Mouse (Mus musculus): ENCODE data around the gene Pcp4. TPM values are rescaled to one million over a fixed set of nuclear protein-coding genes. Genes with fewer than 3 reads are reported as not detected.
A peak's percentile ranks its signal among the peaks of the same experiment; 100 is the strongest.

Pcp4 gene
- polyA plus RNA-seq (2015; fragmentation: Nextera tagmentation; extraction: Ambion mirVana) = 73.3 and 83.8 TPM in 2 replicates

GRCm38 (mm10) chr16:96467445-96467844 is at the start of gene Pcp4:
Gene Pcp4 (plus strand): TSS chr16:96467606.
- Histone ChIP-seq H3K27ac (ENCODE audit: low read length) (no peak within 1 kb of the TSS), H3K9me3 (ENCODE audit: low read length) (no peaks in the 10 kb centered on the region), H3K36me3 (ENCODE audit: insufficient read depth, low read length) (no peaks in the 10 kb centered on the region), H3K27me3 (ENCODE audit: insufficient read depth, low read length) (peaks cover 4% of the 10 kb centered on the region; the same call in 1 of the 2 replicates), H3K9ac (replicated peaks; ENCODE audit: low read length) (no peak within 1 kb of the TSS), H3K4me2 (replicated peaks; ENCODE audit: low read depth, low read length) (peak within 1 kb of the TSS; percentile 28; the same call in 1 of the 2 replicates), H3K4me1 (ENCODE audit: insufficient read depth, low read length) (peaks cover 14% of the 10 kb centered on the region), H3K4me3 (ENCODE audit: low read length) (peak within 1 kb of the TSS; percentile 20)
- WGBS = 14% methylated on average over 8 of the region's 8 CpGs
- ATAC-seq (ENCODE audit: low FRiP score, low TSS enrichment) = peak; percentile 75

- Histone ChIP-seq H3K9me3 (ENCODE audit: low read length) (no peaks in the 10 kb centered on the region), H3K9ac (replicated peaks; ENCODE audit: low read length) (no peak overlapping the region), H3K27ac (ENCODE audit: low read length) (no peak overlapping the region), H3K4me1 (ENCODE audit: insufficient read depth, low read length) (no peaks in the 10 kb centered on the region), H3K36me3 (ENCODE audit: insufficient read depth, low read length) (peaks cover 3% of the 10 kb centered on the region; the same call in 1 of the 2 replicates), H3K27me3 (ENCODE audit: insufficient read depth, low read length) (no peaks in the 10 kb centered on the region), H3K4me3 (ENCODE audit: low read length) (no peak overlapping the region), H3K4me2 (replicated peaks; ENCODE audit: low read depth, low read length) (no peak overlapping the region)
- no peak for ATAC-seq (ENCODE audit: low FRiP score, low TSS enrichment)
- 96% methylated on average over 2 of the region's 2 CpGs for WGBS
Measured at GRCm38 (mm10) chr16:96425044-96425443, 42.4 kb upstream of the Pcp4 start.

- Histone ChIP-seq H3K36me3 (ENCODE audit: insufficient read depth, low read length) (no peaks in the 10 kb centered on the region), H3K27ac (ENCODE audit: low read length) (no peak overlapping the region), H3K9me3 (ENCODE audit: low read length) (no peaks in the 10 kb centered on the region), H3K9ac (replicated peaks; ENCODE audit: low read length) (no peak overlapping the region), H3K4me1 (ENCODE audit: insufficient read depth, low read length) (no peaks in the 10 kb centered on the region), H3K27me3 (ENCODE audit: insufficient read depth, low read length) (no peaks in the 10 kb centered on the region), H3K4me3 (ENCODE audit: low read length) (no peak overlapping the region), H3K4me2 (replicated peaks; ENCODE audit: low read depth, low read length) (no peak overlapping the region)
- 89% methylated on average over 7 of the region's 7 CpGs for WGBS
- ATAC-seq (ENCODE audit: low FRiP score, low TSS enrichment) = no peak
Measured at GRCm38 (mm10) chr16:96426671-96427070, 40.7 kb upstream of the Pcp4 start.

GRCm38 (mm10) chr16:96429046-96429445 is 38.4 kb upstream of the Pcp4 start:
- H3K27me3 ChIP-seq (ENCODE audit: insufficient read depth, low read length) = no peaks in the 10 kb centered on the region
- no peak overlapping the region for H3K4me3 ChIP-seq (ENCODE audit: low read length)
- WGBS = 73% methylated on average over 3 of the region's 3 CpGs
- H3K27ac ChIP-seq (ENCODE audit: low read length) = no peak overlapping the region
- no peak overlapping the region for H3K4me2 ChIP-seq (replicated peaks; ENCODE audit: low read depth, low read length)
- H3K9ac ChIP-seq (replicated peaks; ENCODE audit: low read length) = no peak overlapping the region
- no peaks in the 10 kb centered on the region for H3K36me3 ChIP-seq (ENCODE audit: insufficient read depth, low read length)
- no peaks in the 10 kb centered on the region for H3K9me3 ChIP-seq (ENCODE audit: low read length)
- no peaks in the 10 kb centered on the region for H3K4me1 ChIP-seq (ENCODE audit: insufficient read depth, low read length)
- ATAC-seq (ENCODE audit: low FRiP score, low TSS enrichment) = no peak

- Histone ChIP-seq H3K9ac (replicated peaks; ENCODE audit: low read length) (no peak overlapping the region), H3K27me3 (ENCODE audit: insufficient read depth, low read length) (no peaks in the 10 kb centered on the region), H3K27ac (ENCODE audit: low read length) (no peak overlapping the region), H3K4me3 (ENCODE audit: low read length) (no peak overlapping the region), H3K36me3 (ENCODE audit: insufficient read depth, low read length) (no peaks in the 10 kb centered on the region), H3K9me3 (ENCODE audit: low read length) (no peaks in the 10 kb centered on the region), H3K4me1 (ENCODE audit: insufficient read depth, low read length) (no peaks in the 10 kb centered on the region), H3K4me2 (replicated peaks; ENCODE audit: low read depth, low read length) (no peak overlapping the region)
- no peak for ATAC-seq (ENCODE audit: low FRiP score, low TSS enrichment)
- WGBS = 85% methylated on average over 10 of the region's 10 CpGs
Measured at GRCm38 (mm10) chr16:96433266-96433665, 34.1 kb upstream of the Pcp4 start.

GRCm38 (mm10) chr16:96434024-96434785 is 33.2 kb upstream of the Pcp4 start:
- WGBS = 86% methylated on average over 3 of the region's 3 CpGs
- Histone ChIP-seq H3K4me3 (ENCODE audit: low read length) (no peak overlapping the region), H3K9me3 (ENCODE audit: low read length) (no peaks in the 10 kb centered on the region)

GRCm38 (mm10) chr16:96438946-96439345 is 28.5 kb upstream of the Pcp4 start:
- Histone ChIP-seq H3K36me3 (ENCODE audit: insufficient read depth, low read length) (no peaks in the 10 kb centered on the region), H3K9ac (replicated peaks; ENCODE audit: low read length) (no peak overlapping the region), H3K4me1 (ENCODE audit: insufficient read depth, low read length) (no peaks in the 10 kb centered on the region), H3K4me2 (replicated peaks; ENCODE audit: low read depth, low read length) (no peak overlapping the region), H3K4me3 (ENCODE audit: low read length) (no peak overlapping the region), H3K27ac (ENCODE audit: low read length) (no peak overlapping the region), H3K9me3 (ENCODE audit: low read length) (no peaks in the 10 kb centered on the region), H3K27me3 (ENCODE audit: insufficient read depth, low read length) (no peaks in the 10 kb centered on the region)
- no peak for ATAC-seq (ENCODE audit: low FRiP score, low TSS enrichment)
- 85% methylated on average over 5 of the region's 5 CpGs for WGBS

More at GRCm38 (mm10) chr16:96434024-96434785, 33.2 kb upstream of the Pcp4 start:
- H3K36me3 ChIP-seq (ENCODE audit: insufficient read depth, low read length) = no peaks in the 10 kb centered on the region
- no peak overlapping the region for H3K9ac ChIP-seq (replicated peaks; ENCODE audit: low read length)
- H3K4me2 ChIP-seq (replicated peaks; ENCODE audit: low read depth, low read length) = no peak overlapping the region
- no peaks in the 10 kb centered on the region for H3K4me1 ChIP-seq (ENCODE audit: insufficient read depth, low read length)
- no peak for ATAC-seq (ENCODE audit: low FRiP score, low TSS enrichment)
- no peaks in the 10 kb centered on the region for H3K27me3 ChIP-seq (ENCODE audit: insufficient read depth, low read length)
- H3K27ac ChIP-seq (ENCODE audit: low read length) = no peak overlapping the region

- WGBS = 55% methylated on average over 4 of the region's 4 CpGs
- H3K36me3 ChIP-seq (ENCODE audit: insufficient read depth, low read length) = no peaks in the 10 kb centered on the region
- no peaks in the 10 kb centered on the region for H3K4me1 ChIP-seq (ENCODE audit: insufficient read depth, low read length)
- no peak overlapping the region for H3K27ac ChIP-seq (ENCODE audit: low read length)
- no peaks in the 10 kb centered on the region for H3K9me3 ChIP-seq (ENCODE audit: low read length)
- no peak overlapping the region for H3K4me3 ChIP-seq (ENCODE audit: low read length)
- H3K27me3 ChIP-seq (ENCODE audit: insufficient read depth, low read length) = no peaks in the 10 kb centered on the region
- ATAC-seq (ENCODE audit: low FRiP score, low TSS enrichment) = no peak
- H3K4me2 ChIP-seq (replicated peaks; ENCODE audit: low read depth, low read length) = no peak overlapping the region
- no peak overlapping the region for H3K9ac ChIP-seq (replicated peaks; ENCODE audit: low read length)
Measured at GRCm38 (mm10) chr16:96439682-96440081, 27.7 kb upstream of the Pcp4 start.

- Histone ChIP-seq H3K9ac (replicated peaks; ENCODE audit: low read length) (no peak overlapping the region), H3K27ac (ENCODE audit: low read length) (no peak overlapping the region), H3K36me3 (ENCODE audit: insufficient read depth, low read length) (no peaks in the 10 kb centered on the region), H3K4me2 (replicated peaks; ENCODE audit: low read depth, low read length) (no peak overlapping the region), H3K4me3 (ENCODE audit: low read length) (no peak overlapping the region), H3K4me1 (ENCODE audit: insufficient read depth, low read length) (no peaks in the 10 kb centered on the region), H3K9me3 (ENCODE audit: low read length) (no peaks in the 10 kb centered on the region), H3K27me3 (ENCODE audit: insufficient read depth, low read length) (no peaks in the 10 kb centered on the region)
- ATAC-seq (ENCODE audit: low FRiP score, low TSS enrichment) = no peak
- 87% methylated on average over 8 of the region's 8 CpGs for WGBS
Measured at GRCm38 (mm10) chr16:96440871-96441270, 26.5 kb upstream of the Pcp4 start.

GRCm38 (mm10) chr16:96441826-96442225 is 25.6 kb upstream of the Pcp4 start:
- no peaks in the 10 kb centered on the region for H3K4me1 ChIP-seq (ENCODE audit: insufficient read depth, low read length)
- no peak overlapping the region for H3K9ac ChIP-seq (replicated peaks; ENCODE audit: low read length)
- H3K27ac ChIP-seq (ENCODE audit: low read length) = no peak overlapping the region
- H3K27me3 ChIP-seq (ENCODE audit: insufficient read depth, low read length) = no peaks in the 10 kb centered on the region
- H3K9me3 ChIP-seq (ENCODE audit: low read length) = no peaks in the 10 kb centered on the region
- no peak for ATAC-seq (ENCODE audit: low FRiP score, low TSS enrichment)
- H3K36me3 ChIP-seq (ENCODE audit: insufficient read depth, low read length) = no peaks in the 10 kb centered on the region
- H3K4me2 ChIP-seq (replicated peaks; ENCODE audit: low read depth, low read length) = no peak overlapping the region
- WGBS = 98% methylated on average over 3 of the region's 3 CpGs
- H3K4me3 ChIP-seq (ENCODE audit: low read length) = no peak overlapping the region
